Mouse (Mus musculus) CH12.LX (cell line): ENCODE measurements around the gene Unk.

ENCODE experiments used
- CHD2 ChIP-seq: IDR thresholded peaks from 2 replicates; pipeline ENCODE4 v1.6.1; 2011; ENCODE audit warnings: low read length, improper control_type of control experiment
- CTCF ChIP-seq, 2 experiments: IDR thresholded peaks in 1 of 2; conservative IDR thresholded peaks in 1 of 2; 2 replicates each; pipeline ENCODE4 v1.5.1; 2011 to 2012; ENCODE audit warnings: low read depth in 2 of 2, low read length in 2 of 2, improper control_type of control experiment in 1 of 2, inconsistent platforms in 1 of 2, mild to moderate bottlenecking in 1 of 2, moderate library complexity in 1 of 2
- HCFC1 ChIP-seq: IDR thresholded peaks from 2 replicates; pipeline ENCODE4 v1.6.1; 2012; ENCODE audit warnings: low read depth, mild to moderate bottlenecking, inconsistent platforms, low read length, improper control_type of control experiment
- MAX ChIP-seq: IDR thresholded peaks from 2 replicates; pipeline ENCODE4 v1.6.1; 2011; ENCODE audit warnings: low read length, improper control_type of control experiment
- MEF2A ChIP-seq: IDR thresholded peaks from 2 replicates; pipeline ENCODE4 v1.6.1; 2014; ENCODE audit warnings: low read depth, mild to moderate bottlenecking, inconsistent platforms, low read length, improper control_type of control experiment, borderline replicate concordance
- NELFE ChIP-seq: IDR thresholded peaks from 2 replicates; pipeline ENCODE4 v1.6.1; 2011; ENCODE audit warnings: low read depth, low read length, improper control_type of control experiment
- POLR2AphosphoS2 ChIP-seq: IDR thresholded peaks from 2 replicates; pipeline ENCODE4 v1.6.1; 2011; ENCODE audit warnings: low read depth, low read length, improper control_type of control experiment
- TCF12 ChIP-seq: IDR thresholded peaks from 2 replicates; pipeline ENCODE4 v1.6.1; 2014; ENCODE audit warnings: low read depth, mild to moderate bottlenecking, inconsistent platforms, low read length, improper control_type of control experiment
- UBTF ChIP-seq: IDR thresholded peaks from 2 replicates; pipeline ENCODE4 v1.6.1; 2012; ENCODE audit warnings: low read depth, mild to moderate bottlenecking, inconsistent platforms, low read length, improper control_type of control experiment, moderate library complexity
- USF1 ChIP-seq: IDR thresholded peaks from 2 replicates; pipeline ENCODE4 v1.6.1; 2014; ENCODE audit warnings: low read depth, mild to moderate bottlenecking, inconsistent platforms, low read length, improper control_type of control experiment
- USF2 ChIP-seq: conservative IDR thresholded peaks from 2 replicates; pipeline ENCODE4 v1.6.1; 2011; ENCODE audit warnings: low read depth, low read length, improper control_type of control experiment
- ZNF384 ChIP-seq: IDR thresholded peaks from 2 replicates; pipeline ENCODE4 v1.6.1; 2012; ENCODE audit warnings: low read depth, low read length, improper control_type of control experiment, inconsistent platforms

DNA sequence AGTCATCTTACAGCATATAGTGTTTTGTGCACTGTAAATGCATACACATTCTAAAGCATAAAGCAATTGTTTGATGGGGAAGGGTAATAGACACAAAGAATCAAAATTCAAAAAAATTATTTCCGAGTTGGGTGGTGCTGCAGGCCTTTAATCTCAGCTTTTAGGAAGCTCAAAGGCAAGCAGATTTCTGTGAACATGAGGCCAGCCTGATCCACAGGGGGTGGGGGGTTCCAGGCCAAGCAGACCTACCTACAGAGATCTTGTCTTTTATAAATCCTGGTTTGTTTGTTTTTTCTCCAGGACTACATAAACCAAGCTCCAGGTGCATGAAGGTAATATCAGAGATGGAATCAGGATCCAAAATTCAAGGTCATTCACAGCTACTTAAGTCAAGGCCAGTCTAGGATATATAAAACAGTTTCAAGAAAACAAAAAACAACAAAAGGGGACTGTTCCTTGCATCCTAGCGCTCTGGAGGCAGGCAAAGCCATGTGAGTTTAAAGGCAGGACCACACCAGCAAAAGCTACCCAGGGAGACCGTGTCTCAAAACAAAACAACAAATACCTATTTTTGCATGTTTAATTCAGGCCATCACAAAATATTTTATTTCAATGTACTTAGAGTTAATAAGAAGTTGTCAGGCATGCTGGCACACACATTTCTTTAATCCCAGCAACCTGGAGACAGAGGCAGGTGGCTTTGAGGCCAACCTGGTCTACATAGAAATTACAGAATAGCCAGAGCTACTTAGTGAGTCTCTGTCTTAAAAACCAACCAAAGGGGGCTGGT lies 4.9 kb upstream of the Unk start:
- TF ChIP-seq TCF12 (no peak), UBTF (no peak), MEF2A (no peak), HCFC1 (no peak), CTCF (conservative IDR thresholded peaks at IDR 0.05 in 1 of 2, IDR thresholded peaks at IDR 0.05 in 1 of 2; ENCODE audit: low read depth in 2 of 2, low read length in 2 of 2) (no peak), USF1 (no peak), USF2 (no peak), ZNF384 (no peak), NELFE (no peak), CHD2 (no peak), MAX (no peak), POLR2AphosphoS2 (no peak)
